Mouse (Mus musculus): ENCODE measurements around the gene Adgrl2. TPM values are rescaled to one million over a fixed set of nuclear protein-coding genes. Genes with fewer than 3 reads are reported as not detected.

Adgrl2 gene
- polyA plus RNA-seq, 1 experiment, result 16.2 TPM

DNA sequence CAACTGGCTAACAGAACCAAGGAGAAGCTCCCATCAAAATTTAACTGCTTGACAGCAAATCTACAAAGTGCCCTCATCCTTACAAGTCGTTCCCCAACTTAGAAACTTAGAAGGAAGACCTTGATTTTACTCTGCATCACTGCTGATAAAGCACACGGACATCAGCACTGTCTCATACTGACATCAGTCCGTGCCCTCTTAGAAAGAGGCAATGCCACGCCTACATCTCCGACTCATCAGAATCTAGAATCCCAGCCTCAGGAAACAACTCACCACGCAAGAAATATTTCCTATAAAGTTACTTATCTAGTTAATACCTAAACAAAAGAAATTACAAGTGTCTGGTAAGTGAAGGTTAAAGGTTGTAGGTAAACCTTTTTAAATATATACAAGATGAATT lies 43.1 kb downstream of the Adgrl2 start:
- no peak for TF ChIP-seq CTCF (IDR thresholded peaks at IDR 0.05; ENCODE audit: extremely low read depth, insufficient read length, insufficient replicate concordance, low read depth, low read length)
- no peak for TF ChIP-seq POLR2A (IDR thresholded peaks at IDR 0.05; ENCODE audit: low read depth, low read length)
- peaks cover 3% of the 10 kb centered on the region; the same call in 1 of the 2 replicates for H3K4me1 ChIP-seq (ENCODE audit: control insufficient read depth, insufficient read depth, insufficient read length, low read length)
- WGBS, result 66% methylated on average over 6 of the region's 6 CpGs
- H3K27ac ChIP-seq (ENCODE audit: insufficient read depth, low read depth, low read length), result no peak overlapping the region
- H3K36me3 ChIP-seq (ENCODE audit: control insufficient read depth, insufficient read depth, low read length), result no peaks in the 10 kb centered on the region
- H3K4me3 ChIP-seq (ENCODE audit: low read depth, low read length), result no peak overlapping the region
- no peaks in the 10 kb centered on the region for H3K27me3 ChIP-seq (ENCODE audit: control insufficient read depth, insufficient read depth, low read length)

DNA sequence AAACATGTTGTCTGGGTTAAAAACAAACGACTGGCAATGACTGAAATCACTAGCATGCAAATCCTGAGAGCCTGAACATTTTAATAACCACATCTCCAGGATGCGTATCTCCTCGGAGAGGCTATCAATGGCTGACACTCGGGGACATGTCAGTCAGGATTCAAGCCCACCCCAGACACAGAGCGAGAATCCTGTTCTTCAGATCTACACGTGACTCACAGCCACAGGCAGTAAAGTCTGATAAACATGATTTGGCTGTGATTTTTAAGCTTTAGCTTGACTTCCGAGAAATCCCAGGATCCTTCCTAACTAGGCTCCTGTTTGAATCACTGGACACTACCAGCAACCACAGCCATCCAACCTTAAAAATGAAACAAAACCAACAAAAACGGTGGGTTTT lies 44.8 kb downstream of the Adgrl2 start:
- TF ChIP-seq CTCF (IDR thresholded peaks at IDR 0.05; ENCODE audit: extremely low read depth, insufficient read length, insufficient replicate concordance, low read depth, low read length) (no peak), POLR2A (IDR thresholded peaks at IDR 0.05; ENCODE audit: low read depth, low read length) (no peak)
- Histone ChIP-seq H3K4me1 (ENCODE audit: control insufficient read depth, insufficient read depth, insufficient read length, low read length) (peaks cover 3% of the 10 kb centered on the region; the same call in 1 of the 2 replicates), H3K27me3 (ENCODE audit: control insufficient read depth, insufficient read depth, low read length) (no peaks in the 10 kb centered on the region), H3K36me3 (ENCODE audit: control insufficient read depth, insufficient read depth, low read length) (no peaks in the 10 kb centered on the region), H3K27ac (ENCODE audit: insufficient read depth, low read depth, low read length) (no peak overlapping the region), H3K4me3 (ENCODE audit: low read depth, low read length) (no peak overlapping the region)
- 69% methylated on average over 8 of the region's 8 CpGs for WGBS

DNA sequence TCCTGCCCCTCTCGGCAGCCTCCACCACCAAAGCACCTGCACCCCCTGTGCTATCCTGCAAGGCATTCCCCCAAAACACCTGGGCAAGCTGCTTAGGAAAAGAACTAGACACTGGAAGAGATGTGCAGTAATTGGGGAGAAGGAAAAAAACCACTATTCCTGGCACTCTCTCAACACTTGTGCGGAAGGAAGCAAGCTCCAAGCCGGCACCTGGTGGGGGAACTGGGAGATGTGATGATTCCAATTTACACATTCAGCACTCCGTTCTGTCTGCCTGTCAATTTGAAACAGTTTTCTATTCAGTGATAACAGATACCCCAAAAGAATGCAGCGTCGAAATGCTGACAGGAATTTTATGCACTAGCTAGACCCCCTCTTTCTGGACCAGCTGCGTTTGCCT lies 50.9 kb downstream of the Adgrl2 start:
- no peaks in the 10 kb centered on the region for H3K27me3 ChIP-seq (ENCODE audit: control insufficient read depth, insufficient read depth, low read length)
- H3K36me3 ChIP-seq (ENCODE audit: control insufficient read depth, insufficient read depth, low read length), result no peaks in the 10 kb centered on the region
- 71% methylated on average over 7 of the region's 7 CpGs for WGBS
- no peaks in the 10 kb centered on the region for H3K4me1 ChIP-seq (ENCODE audit: control insufficient read depth, insufficient read depth, insufficient read length, low read length)
- H3K4me3 ChIP-seq (ENCODE audit: low read depth, low read length), result no peak overlapping the region
- H3K27ac ChIP-seq (ENCODE audit: insufficient read depth, low read depth, low read length), result no peak overlapping the region
- TF ChIP-seq CTCF (IDR thresholded peaks at IDR 0.05; ENCODE audit: extremely low read depth, insufficient read length, insufficient replicate concordance, low read depth, low read length) (no peak), POLR2A (IDR thresholded peaks at IDR 0.05; ENCODE audit: low read depth, low read length) (no peak)

DNA sequence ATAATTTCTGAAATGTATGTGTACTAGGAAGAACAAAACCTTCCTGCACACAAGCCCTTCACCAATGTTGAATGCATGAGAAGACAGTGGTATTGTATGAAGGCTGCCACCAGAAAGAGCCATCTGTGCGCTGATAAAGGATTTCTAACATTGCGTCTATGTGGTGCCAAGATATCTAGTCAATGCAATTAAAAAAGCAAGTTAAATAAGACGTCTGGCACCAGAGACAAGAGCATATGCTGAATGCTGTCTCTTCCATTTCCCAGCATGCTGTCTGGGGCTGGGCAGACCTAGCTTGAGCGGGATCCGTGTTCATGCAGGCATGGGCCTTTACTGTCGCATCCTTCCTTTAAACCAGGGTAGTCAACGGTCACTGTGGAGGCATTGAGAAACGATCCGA lies 55.3 kb downstream of the Adgrl2 start:
- H3K27ac ChIP-seq (ENCODE audit: insufficient read depth, low read depth, low read length), result no peak overlapping the region
- TF ChIP-seq CTCF (IDR thresholded peaks at IDR 0.05; ENCODE audit: extremely low read depth, insufficient read length, insufficient replicate concordance, low read depth, low read length) (no peak), POLR2A (IDR thresholded peaks at IDR 0.05; ENCODE audit: low read depth, low read length) (no peak)
- no peaks in the 10 kb centered on the region for H3K27me3 ChIP-seq (ENCODE audit: control insufficient read depth, insufficient read depth, low read length)
- H3K4me3 ChIP-seq (ENCODE audit: low read depth, low read length), result no peak overlapping the region
- 90% methylated on average over 9 of the region's 9 CpGs for WGBS
- H3K36me3 ChIP-seq (ENCODE audit: control insufficient read depth, insufficient read depth, low read length), result no peaks in the 10 kb centered on the region
- H3K4me1 ChIP-seq (ENCODE audit: control insufficient read depth, insufficient read depth, insufficient read length, low read length), result no peaks in the 10 kb centered on the region

DNA sequence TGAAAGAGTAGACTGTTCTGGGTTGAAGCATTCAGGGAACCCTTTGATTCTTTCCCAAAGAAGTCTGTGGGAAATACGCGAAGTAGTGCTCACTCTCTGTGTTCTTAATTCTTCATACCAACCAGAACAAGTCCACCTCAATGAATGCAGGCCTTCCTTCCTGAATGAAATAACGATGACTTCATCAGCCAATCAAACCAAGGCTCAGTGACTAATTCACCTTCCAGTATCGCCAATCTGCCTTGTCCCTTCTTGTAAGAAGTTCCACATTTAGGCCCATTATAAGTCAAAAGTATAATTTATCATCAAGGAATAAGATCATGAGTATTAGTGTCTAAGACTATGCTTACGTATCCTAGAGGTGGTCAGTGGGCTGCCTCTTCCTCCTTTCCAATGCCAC lies 56.1 kb downstream of the Adgrl2 start:
- H3K27ac ChIP-seq (ENCODE audit: insufficient read depth, low read depth, low read length), result no peak overlapping the region
- H3K4me3 ChIP-seq (ENCODE audit: low read depth, low read length), result no peak overlapping the region
- H3K27me3 ChIP-seq (ENCODE audit: control insufficient read depth, insufficient read depth, low read length), result no peaks in the 10 kb centered on the region
- no peaks in the 10 kb centered on the region for H3K4me1 ChIP-seq (ENCODE audit: control insufficient read depth, insufficient read depth, insufficient read length, low read length)
- TF ChIP-seq POLR2A (IDR thresholded peaks at IDR 0.05; ENCODE audit: low read depth, low read length) (no peak), CTCF (IDR thresholded peaks at IDR 0.05; ENCODE audit: extremely low read depth, insufficient read length, insufficient replicate concordance, low read depth, low read length) (no peak)
- whole genome bisulfite sequencing, result 89% methylated on average over 5 of the region's 5 CpGs
- H3K36me3 ChIP-seq (ENCODE audit: control insufficient read depth, insufficient read depth, low read length), result no peaks in the 10 kb centered on the region

DNA sequence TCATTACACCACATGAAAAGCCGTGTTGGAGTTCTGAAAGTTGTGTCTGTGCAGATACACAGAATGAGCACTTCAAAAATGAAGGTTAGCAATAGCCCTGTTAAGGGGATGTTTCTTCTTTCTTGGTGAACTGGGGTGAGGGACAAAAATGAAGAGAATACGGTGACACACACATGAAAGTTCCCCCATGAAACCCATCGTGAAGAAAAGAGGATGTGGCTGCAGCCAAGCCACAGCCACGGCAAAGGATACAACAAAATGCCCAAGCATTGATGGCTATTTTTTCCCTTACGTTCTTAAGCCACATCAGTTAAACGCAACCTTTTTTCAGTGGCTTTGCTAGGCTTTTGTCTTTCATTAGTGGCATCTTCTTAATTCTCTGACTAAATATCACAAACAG lies 57.2 kb downstream of the Adgrl2 start:
- 75% methylated on average over 6 of the region's 6 CpGs for WGBS
- Histone ChIP-seq H3K36me3 (ENCODE audit: control insufficient read depth, insufficient read depth, low read length) (no peaks in the 10 kb centered on the region), H3K27me3 (ENCODE audit: control insufficient read depth, insufficient read depth, low read length) (no peaks in the 10 kb centered on the region), H3K4me3 (ENCODE audit: low read depth, low read length) (no peak overlapping the region), H3K4me1 (ENCODE audit: control insufficient read depth, insufficient read depth, insufficient read length, low read length) (no peaks in the 10 kb centered on the region), H3K27ac (ENCODE audit: insufficient read depth, low read depth, low read length) (no peak overlapping the region)
- TF ChIP-seq POLR2A (IDR thresholded peaks at IDR 0.05; ENCODE audit: low read depth, low read length) (no peak), CTCF (IDR thresholded peaks at IDR 0.05; ENCODE audit: extremely low read depth, insufficient read length, insufficient replicate concordance, low read depth, low read length) (no peak)

DNA sequence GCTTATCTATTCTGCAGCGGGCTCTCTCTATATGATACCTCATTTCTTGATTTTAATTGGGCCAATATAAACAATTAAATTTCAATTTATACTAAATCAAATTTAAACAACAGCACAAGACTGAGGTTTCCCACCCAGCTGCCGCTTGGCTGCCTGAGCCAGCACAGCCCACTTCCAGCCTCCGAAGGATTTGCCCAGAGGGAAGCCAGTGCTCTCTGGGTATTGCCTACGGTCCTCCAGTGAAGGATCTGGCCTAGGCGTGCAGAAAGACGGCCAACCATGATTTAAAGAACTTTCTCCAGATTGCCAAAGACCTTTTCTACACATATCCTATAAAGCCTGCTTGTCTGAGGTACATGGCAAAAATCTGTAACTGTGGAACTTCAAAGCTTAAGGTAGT lies 59.4 kb downstream of the Adgrl2 start:
- 87% methylated on average over 6 of the region's 6 CpGs for WGBS
- no peak overlapping the region for H3K4me3 ChIP-seq (ENCODE audit: low read depth, low read length)

More for the DNA sequence above, 59.4 kb downstream of the Adgrl2 start:
- Histone ChIP-seq H3K27me3 (ENCODE audit: control insufficient read depth, insufficient read depth, low read length) (no peaks in the 10 kb centered on the region), H3K4me1 (ENCODE audit: control insufficient read depth, insufficient read depth, insufficient read length, low read length) (peaks cover 2% of the 10 kb centered on the region; the same call in 1 of the 2 replicates), H3K27ac (ENCODE audit: insufficient read depth, low read depth, low read length) (no peak overlapping the region), H3K36me3 (ENCODE audit: control insufficient read depth, insufficient read depth, low read length) (no peaks in the 10 kb centered on the region)
- TF ChIP-seq POLR2A (IDR thresholded peaks at IDR 0.05; ENCODE audit: low read depth, low read length), result no peak
- no peak for TF ChIP-seq CTCF (IDR thresholded peaks at IDR 0.05; ENCODE audit: extremely low read depth, insufficient read length, insufficient replicate concordance, low read depth, low read length)
